Mouse (Mus musculus) intestine, embryonic 14.5 days (tissue): ENCODE results near the gene Slc25a53. TPM values are rescaled to one million over a fixed set of nuclear protein-coding genes. Genes with fewer than 3 reads are reported as not detected.

Experiments used
- ATAC-seq: fragments of 200-750 bp; cut with Nextera tagmentation; replicated peaks from 2 replicates; pipeline ENCODE4 v1.8.0; 2017; ENCODE audit warnings: low read depth, moderate number of reproducible peaks, moderate TSS enrichment, moderate library complexity; ENCODE audit not compliant: low FRiP score, low TSS enrichment
- DNase-seq: peaks from one replicate; pipeline ENCODE4 v3.0.0-alpha.2; 2018; ENCODE audit warnings: low spot score
- H3K27ac ChIP-seq: fragments of 300-500 bp; sonication (generic); 2 replicates; pipeline ENCODE4 v1.5.1; 2014; ENCODE audit warnings: low read depth, mild to moderate bottlenecking, control low read depth
- H3K27me3 ChIP-seq: fragments of 300-500 bp; sonication (generic); replicated peaks from 2 replicates; pipeline ENCODE4 v1.6.1; 2014; ENCODE audit warnings: low read length, control low read depth; ENCODE audit not compliant: control insufficient read depth, insufficient read depth
- H3K36me3 ChIP-seq: fragments of 300-500 bp; sonication (generic); 2 replicates; pipeline ENCODE4 v1.6.1; 2014; ENCODE audit warnings: low read length, control low read depth; ENCODE audit not compliant: control insufficient read depth, insufficient read depth
- H3K4me1 ChIP-seq: fragments of 300-500 bp; sonication (generic); replicated peaks from 2 replicates; pipeline ENCODE4 v1.6.1; 2014; ENCODE audit warnings: low read length, control low read depth, mixed read lengths; ENCODE audit not compliant: control insufficient read depth, insufficient read depth
- H3K4me2 ChIP-seq: fragments of 300-500 bp; sonication (generic); 2 replicates; pipeline ENCODE4 v1.6.1; 2014; ENCODE audit warnings: low read length
- H3K4me3 ChIP-seq: fragments of 300-500 bp; sonication (generic); 2 replicates; pipeline ENCODE4 v1.5.1; 2014; ENCODE audit warnings: low read depth, low read length, control low read depth, mixed read lengths
- H3K9ac ChIP-seq: fragments of 300-500 bp; sonication (generic); 2 replicates; pipeline ENCODE4 v1.6.1; 2014; ENCODE audit warnings: mild to moderate bottlenecking, low read length
- H3K9me3 ChIP-seq: fragments of 300-500 bp; sonication (generic); 2 replicates; pipeline ENCODE4 v1.6.1; 2016; ENCODE audit warnings: low read length, control low read depth; ENCODE audit not compliant: control insufficient read depth
- WGBS: fragments of 180-500 bp; shearing (Covaris S2); extraction: QIAGEN DNeasy Blood & Tissue Kit; methylation state at CpG from one replicate; pipeline ENCODE4 v1.1.7; 2014; 5-methylcytosine and 5-hydroxymethylcytosine counted together
- polyA plus RNA-seq: library from polyadenylated mRNA; unstranded; fragments of >200 nt; fragmentation: Nextera tagmentation; extraction: Ambion mirVana; gene quantifications from 2 replicates; pipeline ENCODE4 v1.2.1, GENCODE M21; 2014

The Slc25a53 gene
- polyA plus RNA-seq, result 9.3 and 10.7 TPM in 2 replicates

GRCm38 (mm10) chrX:137038000-137038483, at the start of gene Slc25a53:
Slc25a53 (minus strand) TSS chrX:137038302.
- Histone ChIP-seq H3K9me3 (no peaks in the 10 kb centered on the region), H3K27ac (peak within 1 kb of the TSS; percentile 87), H3K27me3 (no peaks in the 10 kb centered on the region), H3K9ac (peak within 1 kb of the TSS; percentile 63), H3K36me3 (no peaks in the 10 kb centered on the region), H3K4me1 (no peaks in the 10 kb centered on the region; the same call in 1 of the 2 replicates), H3K4me2 (peak within 1 kb of the TSS; percentile 59), H3K4me3 (peak within 1 kb of the TSS; percentile 50)
- ATAC-seq (peak; percentile 94), DNase-seq (peak; percentile 91)
- WGBS, result 18% methylated on average over 27 of the region's 31 CpGs

- no peaks in the 10 kb centered on the region for H3K27me3 ChIP-seq
- no peak overlapping the region for H3K4me3 ChIP-seq
- no peaks in the 10 kb centered on the region for H3K9me3 ChIP-seq
- no peak for ATAC-seq
- no peaks in the 10 kb centered on the region for H3K36me3 ChIP-seq
- 85% methylated on average over 9 of the region's 9 CpGs for WGBS
- DNase-seq, result no peak
- H3K4me1 ChIP-seq, result no peaks in the 10 kb centered on the region
- H3K27ac ChIP-seq, result no peak overlapping the region
- H3K4me2 ChIP-seq, result no peak overlapping the region
- no peak overlapping the region for H3K9ac ChIP-seq
Observed at GRCm38 (mm10) chrX:137063202-137063601, 25.1 kb upstream of the Slc25a53 start.

DNA sequence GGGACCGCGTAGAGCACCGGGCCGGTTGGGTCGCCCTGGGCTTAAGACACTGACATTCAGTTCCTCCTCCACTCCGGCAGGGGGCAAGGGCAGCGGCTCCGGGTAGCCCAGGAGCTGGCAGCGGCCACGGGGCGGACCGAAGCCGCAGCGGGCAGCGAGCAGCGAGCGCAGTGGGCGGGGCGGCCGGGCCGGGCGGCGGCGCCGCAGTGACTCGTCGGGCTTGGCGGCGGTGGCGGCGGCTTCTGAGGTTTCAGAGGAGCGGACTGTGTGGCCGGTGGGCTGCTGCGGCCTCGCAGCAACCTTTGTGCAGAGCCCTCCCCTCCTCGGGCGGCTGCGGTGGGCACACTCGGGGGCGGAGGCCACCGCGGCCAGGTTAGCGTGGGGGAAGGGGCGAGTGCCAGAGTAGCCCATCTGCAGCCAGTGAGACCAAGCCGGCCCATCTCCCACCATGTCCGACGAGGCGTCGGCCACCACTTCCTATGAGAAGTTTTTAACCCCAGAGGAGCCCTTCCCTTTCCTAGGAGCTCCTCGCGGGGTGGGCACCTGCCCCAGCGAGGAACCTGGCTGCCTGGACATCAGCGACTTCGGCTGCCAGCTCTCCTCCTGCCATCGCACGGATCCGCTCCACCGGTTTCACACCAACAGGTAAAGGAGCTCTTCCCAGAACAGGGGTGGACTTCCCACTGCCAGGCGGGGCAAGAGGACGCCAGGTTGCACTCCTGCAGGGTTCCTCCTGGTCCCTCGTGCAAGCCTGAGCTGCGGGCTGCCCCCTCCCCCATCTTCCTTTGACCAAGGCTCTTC, 11.5 kb upstream of the Slc25a53 start, which contains the start of gene Fam199x:
TSS of gene Fam199x (plus strand) at position 170 of the 801 bp plus-strand sequence.
- H3K4me1 ChIP-seq, result no peaks in the 10 kb centered on the region; the same call in 1 of the 2 replicates
- no peak within 1 kb of the TSS for H3K27ac ChIP-seq
- peak within 1 kb of the TSS; percentile 54 for H3K4me2 ChIP-seq
- ATAC-seq, result peak; percentile 92
- peak; percentile 76 for DNase-seq
- H3K27me3 ChIP-seq, result no peaks in the 10 kb centered on the region
- H3K36me3 ChIP-seq, result no peaks in the 10 kb centered on the region
- H3K4me3 ChIP-seq, result peak within 1 kb of the TSS; percentile 63
- WGBS, result 22% methylated on average over 39 of the region's 62 CpGs
- H3K9me3 ChIP-seq, result no peaks in the 10 kb centered on the region
- H3K9ac ChIP-seq, result peak within 1 kb of the TSS; percentile 55

DNA sequence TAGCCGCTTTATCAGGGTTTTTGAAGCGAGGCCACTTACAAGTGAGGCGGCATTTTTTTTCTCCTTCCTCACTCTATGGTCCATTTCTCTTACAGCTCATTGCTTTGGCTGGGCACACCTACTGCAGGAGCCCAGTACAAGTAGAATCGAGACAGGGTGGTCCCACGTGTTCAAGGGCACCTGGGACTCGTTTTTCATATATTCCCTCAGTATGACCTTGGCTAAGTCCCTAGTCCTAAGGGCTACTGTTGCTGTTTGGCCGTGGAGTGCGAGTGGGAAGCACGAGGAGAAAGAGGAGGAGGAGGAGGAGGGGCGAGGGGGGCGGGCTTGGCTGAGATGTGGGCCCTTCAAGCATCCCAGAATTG, 10.9 kb upstream of the Slc25a53 start:
- Histone ChIP-seq H3K27ac (no peak overlapping the region), H3K4me1 (no peaks in the 10 kb centered on the region; the same call in 1 of the 2 replicates), H3K4me3 (peak overlapping the region; percentile 63), H3K9me3 (no peaks in the 10 kb centered on the region), H3K36me3 (no peaks in the 10 kb centered on the region), H3K27me3 (no peaks in the 10 kb centered on the region), H3K4me2 (peak overlapping the region; percentile 54), H3K9ac (0 out of 2 replicates have a peak overlapping the region, but pooled peaks have one; percentile 16)
- 9% methylated on average over 8 of the region's 11 CpGs for whole genome bisulfite sequencing
- ATAC-seq, result peak; percentile 59
- DNase-seq, result no peak

- peak overlapping the region; percentile 63; the same call in 1 of the 2 replicates for H3K9ac ChIP-seq
- DNase-seq, result no peak
- H3K9me3 ChIP-seq, result no peaks in the 10 kb centered on the region
- H3K27me3 ChIP-seq, result no peaks in the 10 kb centered on the region
- H3K36me3 ChIP-seq, result no peaks in the 10 kb centered on the region
- peak overlapping the region; percentile 50 for H3K4me3 ChIP-seq
- peak; percentile 47; the same call in 1 of the 2 replicates for ATAC-seq
- H3K27ac ChIP-seq, result peak overlapping the region; percentile 87; the same call in 1 of the 2 replicates
- H3K4me2 ChIP-seq, result peak overlapping the region; percentile 43
- WGBS, result 30% methylated on average over 7 of the region's 7 CpGs
- H3K4me1 ChIP-seq, result no peaks in the 10 kb centered on the region; the same call in 1 of the 2 replicates
Observed at GRCm38 (mm10) chrX:137038502-137038901, 400 bp upstream of the Slc25a53 start.

DNA sequence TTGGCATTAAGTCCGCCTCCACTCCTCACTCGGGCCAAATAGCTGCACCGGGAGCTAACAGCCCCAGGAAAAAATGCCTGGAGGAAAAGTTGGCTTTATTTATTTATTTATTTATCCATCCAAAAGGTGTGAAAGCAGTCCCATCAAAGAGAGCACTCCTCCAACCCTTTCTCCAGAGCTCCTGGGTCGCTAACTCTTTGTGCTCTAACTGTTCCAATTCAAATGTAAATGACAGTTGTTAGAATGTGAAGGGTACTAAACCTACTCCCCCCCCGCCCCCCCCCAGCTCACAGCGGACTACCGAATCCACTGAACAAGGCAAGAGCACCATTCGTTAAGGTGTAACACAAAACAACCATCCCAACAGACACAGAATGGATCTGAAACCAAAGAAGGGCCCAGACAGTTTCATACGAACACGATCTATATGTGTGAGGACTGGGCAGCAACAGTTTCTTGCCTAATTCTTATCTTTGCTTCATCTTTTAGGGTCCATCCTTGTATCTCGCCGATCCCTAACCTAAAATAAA, 567 bp downstream of the Slc25a53 start:
- peak overlapping the region; percentile 50 for H3K4me3 ChIP-seq
- H3K36me3 ChIP-seq, result no peaks in the 10 kb centered on the region
- H3K9ac ChIP-seq, result peak overlapping the region; percentile 63
- DNase-seq, result no peak
- ATAC-seq, result no peak; the same call in 1 of the 2 replicates
- H3K27ac ChIP-seq, result peak overlapping the region; percentile 87; the same call in 1 of the 2 replicates
- no peaks in the 10 kb centered on the region for H3K27me3 ChIP-seq
- H3K4me2 ChIP-seq, result peak overlapping the region; percentile 59
- no peaks in the 10 kb centered on the region; the same call in 1 of the 2 replicates for H3K4me1 ChIP-seq
- H3K9me3 ChIP-seq, result no peaks in the 10 kb centered on the region
- 14% methylated on average over 12 of the region's 12 CpGs for WGBS

GRCm38 (mm10) chrX:137034322-137034721, 3.8 kb downstream of the Slc25a53 start:
- Histone ChIP-seq H3K4me1 (no peaks in the 10 kb centered on the region; the same call in 1 of the 2 replicates), H3K4me3 (no peak overlapping the region), H3K27me3 (no peaks in the 10 kb centered on the region), H3K9me3 (no peaks in the 10 kb centered on the region), H3K36me3 (no peaks in the 10 kb centered on the region), H3K4me2 (no peak overlapping the region), H3K27ac (no peak overlapping the region), H3K9ac (no peak overlapping the region)
- no peak for ATAC-seq
- 78% methylated on average over 4 of the region's 4 CpGs for WGBS
- no peak for DNase-seq

DNA sequence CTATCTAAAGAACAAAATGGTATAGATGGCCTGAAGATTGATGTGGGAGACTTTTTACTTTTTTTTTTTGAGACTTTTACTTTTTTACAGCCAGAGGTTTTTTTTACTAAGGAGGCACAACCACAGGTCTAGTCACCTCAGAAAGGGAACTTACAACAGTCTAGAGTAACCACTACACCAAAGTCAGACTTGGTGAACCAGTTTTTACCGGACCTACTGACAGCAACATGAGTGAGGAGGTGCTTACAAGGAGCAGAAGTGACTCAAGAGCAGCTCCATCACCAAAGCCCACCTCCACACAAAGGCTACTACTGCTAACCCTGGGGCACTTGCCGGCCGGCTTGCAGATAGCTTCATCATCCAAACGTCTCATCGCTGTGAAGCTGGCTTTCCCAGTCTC, 6.4 kb downstream of the Slc25a53 start:
- H3K9ac ChIP-seq, result no peak overlapping the region
- H3K36me3 ChIP-seq, result peaks cover 4% of the 10 kb centered on the region; the same call in 1 of the 2 replicates
- H3K27ac ChIP-seq, result no peak overlapping the region
- DNase-seq (no peak), ATAC-seq (no peak)
- no peak overlapping the region for H3K4me3 ChIP-seq
- H3K9me3 ChIP-seq, result no peaks in the 10 kb centered on the region
- H3K4me2 ChIP-seq, result no peak overlapping the region
- 90% methylated on average over 5 of the region's 5 CpGs for WGBS
- H3K4me1 ChIP-seq, result no peaks in the 10 kb centered on the region
- H3K27me3 ChIP-seq, result no peaks in the 10 kb centered on the region
